Mouse (Mus musculus): ENCODE results near the gene Dlg2. TPM values are rescaled to one million over a fixed set of nuclear protein-coding genes. Genes with fewer than 3 reads are reported as not detected.

Gene Dlg2
- polyA plus RNA-seq, 1 experiment from 2014 or later = 0.87 TPM

DNA sequence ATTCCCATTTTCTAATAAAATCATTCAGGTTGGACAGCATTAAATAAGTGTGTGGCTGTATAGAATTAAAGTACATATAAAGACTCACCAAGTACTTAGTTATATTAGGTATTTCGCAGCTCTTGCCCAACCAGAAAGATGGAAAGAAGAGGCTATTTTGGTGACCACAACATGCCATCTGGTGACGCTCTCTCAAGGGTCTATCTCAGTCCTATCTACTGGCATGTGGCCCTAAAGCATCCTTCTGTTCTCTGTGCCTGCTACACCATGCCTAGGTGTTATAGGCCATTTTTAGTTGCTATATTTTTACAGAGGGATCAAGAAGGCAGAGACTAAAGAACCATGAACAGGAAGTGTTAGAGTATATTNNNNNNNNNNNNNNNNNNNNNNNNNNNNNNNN, 1629.5 kb downstream of the Dlg2 start:
- Histone ChIP-seq H3K27me3 (ENCODE audit: insufficient read depth, low read length) (no peaks in the 10 kb centered on the region), H3K4me1 (replicated peaks; ENCODE audit: insufficient read depth, low read length) (no peaks in the 10 kb centered on the region), H3K27ac (no peak overlapping the region), H3K9ac (ENCODE audit: low read depth, low read length) (no peak overlapping the region), H3K4me2 (ENCODE audit: low read length) (no peak overlapping the region), H3K9me3 (replicated peaks; ENCODE audit: low read length) (no peaks in the 10 kb centered on the region), H3K36me3 (ENCODE audit: insufficient read depth, low read length) (no peaks in the 10 kb centered on the region), H3K4me3 (replicated peaks; ENCODE audit: low read depth, low read length) (no peak overlapping the region)
- 94% methylated on average over 2 of the region's 2 CpGs for WGBS
- no peak for DNase-seq (ENCODE audit: low spot score)
- TF ChIP-seq CTCF (IDR thresholded peaks at IDR 0.05; ENCODE audit: low read depth) = no peak
- no peak for ATAC-seq (replicated peaks; ENCODE audit: low FRiP score, low read depth)

DNA sequence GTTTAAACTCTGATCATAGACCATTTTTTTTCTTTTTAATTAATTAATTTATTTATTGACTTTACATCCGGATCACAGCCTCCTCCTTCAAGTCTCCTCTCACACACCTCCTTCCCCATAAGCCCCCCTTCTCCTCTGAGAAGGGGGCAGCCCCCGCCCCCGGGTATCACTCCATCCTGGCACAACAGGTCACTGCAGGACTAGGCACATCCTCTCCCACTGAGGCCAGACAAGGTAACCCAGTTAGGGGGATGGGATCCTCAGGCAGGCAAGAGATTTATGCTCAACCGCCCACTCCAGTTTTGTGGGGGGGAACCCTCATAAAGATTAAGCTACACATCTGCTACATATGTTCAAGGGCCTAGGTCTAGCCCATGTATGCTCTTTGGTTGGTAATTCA, 1636.6 kb downstream of the Dlg2 start:
- Histone ChIP-seq H3K27me3 (ENCODE audit: insufficient read depth, low read length) (no peaks in the 10 kb centered on the region), H3K4me1 (replicated peaks; ENCODE audit: insufficient read depth, low read length) (no peaks in the 10 kb centered on the region), H3K4me3 (replicated peaks; ENCODE audit: low read depth, low read length) (no peak overlapping the region), H3K9me3 (replicated peaks; ENCODE audit: low read length) (no peaks in the 10 kb centered on the region), H3K9ac (ENCODE audit: low read depth, low read length) (no peak overlapping the region), H3K27ac (no peak overlapping the region), H3K4me2 (ENCODE audit: low read length) (no peak overlapping the region), H3K36me3 (ENCODE audit: insufficient read depth, low read length) (no peaks in the 10 kb centered on the region)
- TF ChIP-seq CTCF (IDR thresholded peaks at IDR 0.05; ENCODE audit: low read depth) = no peak
- no peak; the same call in 1 of the 2 replicates for ATAC-seq (replicated peaks; ENCODE audit: low FRiP score, low read depth)
- no peak for DNase-seq (ENCODE audit: low spot score)
- WGBS = 69% methylated on average over 4 of the region's 4 CpGs

DNA sequence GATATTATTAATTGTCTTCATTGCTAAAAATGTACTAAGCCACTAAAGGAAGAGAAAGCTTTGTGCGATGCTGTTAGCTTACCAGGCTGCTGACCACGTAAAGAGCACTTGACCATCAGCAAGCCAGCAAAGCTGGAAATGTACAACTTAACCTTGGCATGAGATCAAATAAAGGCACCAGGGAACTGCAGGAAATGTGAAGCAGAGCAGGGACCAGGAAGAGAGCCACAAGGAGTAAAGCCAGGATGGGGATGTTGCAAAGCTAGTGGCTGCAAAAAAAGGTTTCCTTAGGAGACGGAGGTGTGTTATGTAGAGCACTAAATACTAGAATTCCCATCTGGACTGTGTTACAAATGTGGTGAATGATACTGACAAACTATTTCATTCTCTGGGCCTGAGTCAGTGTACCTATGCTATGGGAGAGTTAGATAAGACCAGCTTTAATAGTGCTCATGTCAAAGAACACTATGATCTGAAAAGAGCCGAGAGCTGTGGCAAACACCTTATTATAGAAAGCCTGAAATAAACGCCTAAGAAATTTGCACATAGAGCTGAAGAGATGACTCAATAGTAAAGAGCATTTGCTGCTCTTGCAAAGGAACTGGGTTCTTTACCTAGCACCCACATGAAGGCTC, 1638.9 kb downstream of the Dlg2 start:
- ATAC-seq (replicated peaks; ENCODE audit: low FRiP score, low read depth) (no peak), DNase-seq (ENCODE audit: low spot score) (no peak)
- H3K4me3 ChIP-seq (replicated peaks; ENCODE audit: low read depth, low read length) = no peak overlapping the region
- no peak for TF ChIP-seq CTCF (IDR thresholded peaks at IDR 0.05; ENCODE audit: low read depth)
- no peaks in the 10 kb centered on the region for H3K36me3 ChIP-seq (ENCODE audit: insufficient read depth, low read length)
- H3K4me1 ChIP-seq (replicated peaks; ENCODE audit: insufficient read depth, low read length) = no peaks in the 10 kb centered on the region
- H3K27me3 ChIP-seq (ENCODE audit: insufficient read depth, low read length) = no peaks in the 10 kb centered on the region
- no peaks in the 10 kb centered on the region for H3K9me3 ChIP-seq (replicated peaks; ENCODE audit: low read length)
- 82% methylated on average over 5 of the region's 5 CpGs for WGBS
- no peak overlapping the region for H3K4me2 ChIP-seq (ENCODE audit: low read length)
- H3K9ac ChIP-seq (ENCODE audit: low read depth, low read length) = no peak overlapping the region
- no peak overlapping the region for H3K27ac ChIP-seq

- Histone ChIP-seq H3K4me3 (replicated peaks; ENCODE audit: low read depth, low read length) (no peak overlapping the region), H3K27ac (no peak overlapping the region), H3K9ac (ENCODE audit: low read depth, low read length) (no peak overlapping the region), H3K9me3 (replicated peaks; ENCODE audit: low read length) (no peaks in the 10 kb centered on the region), H3K4me2 (ENCODE audit: low read length) (no peak overlapping the region), H3K36me3 (ENCODE audit: insufficient read depth, low read length) (no peaks in the 10 kb centered on the region), H3K27me3 (ENCODE audit: insufficient read depth, low read length) (no peaks in the 10 kb centered on the region), H3K4me1 (replicated peaks; ENCODE audit: insufficient read depth, low read length) (no peaks in the 10 kb centered on the region)
- ATAC-seq (replicated peaks; ENCODE audit: low FRiP score, low read depth) (no peak), DNase-seq (ENCODE audit: low spot score) (no peak)
- TF ChIP-seq CTCF (IDR thresholded peaks at IDR 0.05; ENCODE audit: low read depth) = no peak
- 71% methylated on average over 2 of the region's 2 CpGs for WGBS
Observed at GRCm38 (mm10) chr7:92123276-92123675, 1646.8 kb downstream of the Dlg2 start.

- no peak overlapping the region for H3K4me3 ChIP-seq (replicated peaks; ENCODE audit: low read depth, low read length)
- H3K4me2 ChIP-seq (ENCODE audit: low read length) = no peak overlapping the region
- no peak for TF ChIP-seq CTCF (IDR thresholded peaks at IDR 0.05; ENCODE audit: low read depth)
- 56% methylated on average over 3 of the region's 3 CpGs for WGBS
- ATAC-seq (replicated peaks; ENCODE audit: low FRiP score, low read depth) (no peak), DNase-seq (ENCODE audit: low spot score) (no peak)
- no peaks in the 10 kb centered on the region for H3K36me3 ChIP-seq (ENCODE audit: insufficient read depth, low read length)
- H3K9ac ChIP-seq (ENCODE audit: low read depth, low read length) = no peak overlapping the region
- H3K27me3 ChIP-seq (ENCODE audit: insufficient read depth, low read length) = no peaks in the 10 kb centered on the region
- H3K9me3 ChIP-seq (replicated peaks; ENCODE audit: low read length) = no peaks in the 10 kb centered on the region
- no peaks in the 10 kb centered on the region for H3K4me1 ChIP-seq (replicated peaks; ENCODE audit: insufficient read depth, low read length)
- H3K27ac ChIP-seq = no peak overlapping the region
Observed at GRCm38 (mm10) chr7:92125886-92126285, 1649.4 kb downstream of the Dlg2 start.

- DNase-seq (ENCODE audit: low spot score) (peak; percentile 27), ATAC-seq (replicated peaks; ENCODE audit: low FRiP score, low read depth) (no peak)
- 49% methylated on average over 3 of the region's 3 CpGs for WGBS
- Histone ChIP-seq H3K4me3 (replicated peaks; ENCODE audit: low read depth, low read length) (no peak overlapping the region), H3K27ac (no peak overlapping the region), H3K27me3 (ENCODE audit: insufficient read depth, low read length) (no peaks in the 10 kb centered on the region), H3K4me1 (replicated peaks; ENCODE audit: insufficient read depth, low read length) (0 out of 2 replicates have a peak, but pooled peaks cover 3% of the 10 kb centered on the region), H3K36me3 (ENCODE audit: insufficient read depth, low read length) (no peaks in the 10 kb centered on the region), H3K9ac (ENCODE audit: low read depth, low read length) (no peak overlapping the region), H3K4me2 (ENCODE audit: low read length) (no peak overlapping the region), H3K9me3 (replicated peaks; ENCODE audit: low read length) (no peaks in the 10 kb centered on the region)
- TF ChIP-seq CTCF (IDR thresholded peaks at IDR 0.05; ENCODE audit: low read depth) = no peak
Observed at GRCm38 (mm10) chr7:92134301-92134700, 1657.8 kb downstream of the Dlg2 start.

- TF ChIP-seq CTCF (IDR thresholded peaks at IDR 0.05; ENCODE audit: low read depth) = no peak
- Histone ChIP-seq H3K27ac (no peak overlapping the region), H3K4me3 (replicated peaks; ENCODE audit: low read depth, low read length) (no peak overlapping the region), H3K4me2 (ENCODE audit: low read length) (no peak overlapping the region), H3K36me3 (ENCODE audit: insufficient read depth, low read length) (no peaks in the 10 kb centered on the region), H3K9ac (ENCODE audit: low read depth, low read length) (no peak overlapping the region), H3K9me3 (replicated peaks; ENCODE audit: low read length) (no peaks in the 10 kb centered on the region), H3K4me1 (replicated peaks; ENCODE audit: insufficient read depth, low read length) (0 out of 2 replicates have a peak, but pooled peaks cover 3% of the 10 kb centered on the region), H3K27me3 (ENCODE audit: insufficient read depth, low read length) (no peaks in the 10 kb centered on the region)
- WGBS = 58% methylated on average over 2 of the region's 2 CpGs
- ATAC-seq (replicated peaks; ENCODE audit: low FRiP score, low read depth) (no peak), DNase-seq (ENCODE audit: low spot score) (no peak)
Observed at GRCm38 (mm10) chr7:92135624-92136023, 1659.2 kb downstream of the Dlg2 start.
